ENCODE assay signal across 19 mouse cellular contexts in genomic region chr9:34988683-34989082, GRCm38 (mm10).
"Had no signal": no experiment of that assay in that cellular context is flagged by ENCODE, and none has a peak within 500 bp of the region (broad histone marks: within the 10 kb centered on the region; RNA-seq: fewer than 3 reads in every experiment).

No protein-coding gene starts in this region.

- H3K36me3 ChIP-seq: midbrain, embryonic 10.5 days; midbrain, embryonic 12.5 days; neural tube, embryonic 13.5 days had no signal

- H3K27me3 ChIP-seq: neural tube, embryonic 13.5 days; neural tube, embryonic 15.5 days had no signal

- ATAC-seq: midbrain, embryonic 16.5 days had no signal

- H3K9ac ChIP-seq: lung, embryonic 14.5 days; midbrain, embryonic 12.5 days; neural tube, embryonic 13.5 days; neural tube, embryonic 15.5 days had no signal

- H3K4me3 ChIP-seq: midbrain, embryonic 10.5 days; midbrain, embryonic 12.5 days; myocyte; neural tube, embryonic 13.5 days; neural tube, embryonic 15.5 days had no signal

- H3K27ac ChIP-seq: midbrain, embryonic 10.5 days; midbrain, embryonic 12.5 days; neural tube, embryonic 13.5 days; neural tube, embryonic 15.5 days had no signal

- DNase-seq: lung, adult 18-20 months; lung, embryonic 14.5 days; lung, postnatal 10 days; lung, postnatal 4 days; midbrain, embryonic 14.5 days; retina, postnatal 1 day; right cerebral cortex, adult 18-20 months; right cerebral cortex, postnatal 25 days; right cerebral cortex, postnatal 4 days; spleen, adult 18-20 months; thymus, adult 18-20 months; thymus, postnatal 14 days; thymus, postnatal 36 days had no signal
